Mouse (Mus musculus) forebrain, embryonic 11.5 days (tissue): ENCODE data around the gene Inpp4a. TPM values are rescaled to one million over a fixed set of nuclear protein-coding genes. Genes with fewer than 3 reads are reported as not detected.

ENCODE experiments used
- ATAC-seq: fragments of 200-750 bp; cut with Nextera tagmentation; replicated peaks from 2 replicates; pipeline ENCODE4 v1.8.0; 2017; ENCODE audit warnings: moderate TSS enrichment; ENCODE audit not compliant: low FRiP score
- DNase-seq: peaks from one replicate; pipeline ENCODE4 v3.0.0-alpha.2; 2017; ENCODE audit warnings: low spot score
- H3K27ac ChIP-seq: fragments of 300-500 bp; sonication (generic); 2 replicates; pipeline ENCODE4 v1.5.1; 2014; ENCODE audit warnings: low read depth, low read length
- H3K27me3 ChIP-seq: fragments of 300-500 bp; sonication (generic); 2 replicates; pipeline ENCODE4 v1.6.1; 2014; ENCODE audit warnings: mild to moderate bottlenecking, low read length, mixed read lengths; ENCODE audit not compliant: control insufficient read depth, insufficient read depth
- H3K36me3 ChIP-seq: fragments of 300-500 bp; sonication (generic); 2 replicates; pipeline ENCODE4 v1.6.1; 2014; ENCODE audit warnings: mild to moderate bottlenecking, low read length, moderate library complexity, mixed read lengths; ENCODE audit not compliant: control insufficient read depth, insufficient read depth
- H3K4me1 ChIP-seq: fragments of 300-500 bp; sonication (generic); replicated peaks from 2 replicates; pipeline ENCODE4 v1.6.1; 2014; ENCODE audit warnings: low read length, mixed read lengths; ENCODE audit not compliant: control insufficient read depth, insufficient read depth
- H3K4me2 ChIP-seq: fragments of 300-500 bp; sonication (generic); 2 replicates; pipeline ENCODE4 v1.6.1; 2014; ENCODE audit warnings: low read depth, mild to moderate bottlenecking, low read length, moderate library complexity, mixed read lengths; ENCODE audit not compliant: severe bottlenecking
- H3K4me3 ChIP-seq: fragments of 300-500 bp; sonication (generic); 2 replicates; pipeline ENCODE4 v1.5.1; 2014; ENCODE audit warnings: low read depth, low read length
- H3K9ac ChIP-seq: fragments of 300-500 bp; sonication (generic); 2 replicates; pipeline ENCODE4 v1.6.1; 2014; ENCODE audit warnings: low read length
- H3K9me3 ChIP-seq: fragments of 300-500 bp; sonication (generic); 2 replicates; pipeline ENCODE4 v1.6.1; 2016; ENCODE audit warnings: low read length, mixed read lengths; ENCODE audit not compliant: control insufficient read depth
- WGBS: fragments of 180-500 bp; shearing (Covaris S2); extraction: QIAGEN DNeasy Blood & Tissue Kit; methylation state at CpG from one replicate; pipeline ENCODE4 v1.1.7; 2014; 5-methylcytosine and 5-hydroxymethylcytosine counted together
- polyA plus RNA-seq: library from polyadenylated mRNA; unstranded; fragments of >200 nt; fragmentation: Nextera tagmentation; extraction: Ambion mirVana; gene quantifications from 2 replicates; pipeline ENCODE4 v1.2.1, GENCODE M21; 2014

Inpp4a gene
- polyA plus RNA-seq, 1 experiment from 2014 or later: 16.9 TPM

DNA sequence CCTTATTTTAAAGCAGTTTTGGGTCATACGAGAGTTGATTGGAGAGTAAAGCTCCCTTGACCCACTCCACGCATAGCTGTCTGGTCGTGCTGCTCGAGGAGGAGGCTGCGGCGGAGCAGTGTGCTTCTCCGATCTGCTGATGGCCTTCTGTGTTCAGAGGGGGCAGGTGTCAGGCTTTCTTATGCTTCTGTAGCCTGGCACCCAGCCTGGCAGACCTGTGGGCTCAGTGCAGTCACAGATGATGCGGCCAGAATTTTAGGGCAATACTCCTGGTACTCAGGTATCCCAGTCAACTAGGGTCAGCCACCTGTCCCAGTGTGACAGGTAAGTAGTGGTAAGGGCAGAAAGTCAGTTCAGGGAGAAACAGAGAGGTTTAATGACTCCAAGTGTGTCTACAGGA is 42.9 kb downstream of the Inpp4a start:
- H3K4me3 ChIP-seq: no peak overlapping the region
- H3K27me3 ChIP-seq: no peaks in the 10 kb centered on the region
- H3K4me1 ChIP-seq: no peaks in the 10 kb centered on the region
- H3K9me3 ChIP-seq: no peaks in the 10 kb centered on the region
- DNase-seq (no peak), ATAC-seq (no peak)
- H3K27ac ChIP-seq: no peak overlapping the region
- H3K4me2 ChIP-seq: no peak overlapping the region
- WGBS: 94% methylated on average over 8 of the region's 8 CpGs
- no peaks in the 10 kb centered on the region for H3K36me3 ChIP-seq
- H3K9ac ChIP-seq: no peak overlapping the region

DNA sequence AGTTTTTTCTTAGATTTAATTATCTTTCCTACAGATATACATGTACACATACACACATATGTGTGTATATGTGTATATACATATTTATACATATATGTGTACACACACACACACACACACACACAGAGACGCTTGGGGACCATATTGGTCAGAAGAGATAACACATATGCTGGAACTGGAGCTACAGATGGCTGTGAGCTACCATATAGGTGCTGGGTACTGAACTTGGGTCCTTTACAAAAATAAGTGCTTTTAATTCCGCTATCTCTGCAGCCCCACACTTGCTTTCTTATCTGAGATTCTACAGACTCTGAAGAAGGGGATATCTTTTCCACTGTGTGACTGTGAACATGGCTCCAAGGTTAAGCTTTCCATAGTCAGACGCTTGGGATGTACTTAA is 43.6 kb downstream of the Inpp4a start:
- WGBS: 93% methylated on average over 3 of the region's 3 CpGs
- H3K9ac ChIP-seq: no peak overlapping the region

GRCm38 (mm10) chr1:37344223-37344916 is 44.7 kb downstream of the Inpp4a start:
- Histone ChIP-seq H3K9ac (no peak overlapping the region), H3K27me3 (no peaks in the 10 kb centered on the region), H3K9me3 (no peaks in the 10 kb centered on the region), H3K4me1 (no peaks in the 10 kb centered on the region), H3K4me2 (no peak overlapping the region), H3K36me3 (no peaks in the 10 kb centered on the region), H3K27ac (no peak overlapping the region), H3K4me3 (no peak overlapping the region)
- ATAC-seq (no peak), DNase-seq (no peak)
- 86% methylated on average over 6 of the region's 6 CpGs for WGBS

More for the DNA sequence above, 43.6 kb downstream of the Inpp4a start:
- no peaks in the 10 kb centered on the region for H3K9me3 ChIP-seq
- DNase-seq: no peak
- H3K27me3 ChIP-seq: no peaks in the 10 kb centered on the region
- no peak overlapping the region for H3K4me2 ChIP-seq
- no peaks in the 10 kb centered on the region for H3K36me3 ChIP-seq
- no peaks in the 10 kb centered on the region for H3K4me1 ChIP-seq
- H3K4me3 ChIP-seq: no peak overlapping the region
- ATAC-seq: no peak
- no peak overlapping the region for H3K27ac ChIP-seq

DNA sequence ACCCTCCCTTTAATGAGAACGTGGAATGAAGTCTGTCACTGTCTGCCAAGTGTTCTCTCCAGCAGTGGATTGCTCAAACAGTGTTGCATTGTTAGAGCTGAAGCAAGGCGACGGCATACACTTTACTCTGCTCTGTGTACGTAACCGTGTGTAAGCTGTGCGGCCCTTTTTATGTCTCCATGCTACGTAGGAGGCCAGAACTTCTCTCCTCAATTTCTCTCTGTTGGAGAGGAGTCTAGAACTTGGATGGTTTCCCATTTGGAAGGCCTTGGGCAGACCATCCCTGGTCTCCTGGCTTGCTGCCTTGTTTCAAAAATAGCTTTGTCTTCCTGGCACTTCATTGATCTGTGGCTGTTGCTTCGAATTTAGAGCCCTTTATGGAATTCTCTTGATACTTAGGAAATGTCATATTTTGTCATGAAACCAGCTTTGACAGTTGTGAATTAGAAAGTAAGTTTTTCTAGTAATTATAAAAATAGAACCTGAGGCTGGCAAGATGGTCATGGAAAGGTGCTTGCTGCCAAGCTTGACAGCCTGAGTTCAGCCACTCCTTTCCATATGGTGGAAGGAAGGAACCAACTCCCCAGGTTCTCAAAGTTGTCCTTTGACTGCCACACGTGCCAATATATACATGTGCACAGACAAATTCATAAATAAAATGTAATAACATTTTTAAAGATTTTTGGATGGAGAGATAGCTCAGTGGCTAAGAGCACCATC is 47.9 kb downstream of the Inpp4a start:
- ATAC-seq (no peak), DNase-seq (no peak)
- H3K4me2 ChIP-seq: no peak overlapping the region
- H3K4me3 ChIP-seq: no peak overlapping the region
- no peaks in the 10 kb centered on the region for H3K9me3 ChIP-seq
- H3K36me3 ChIP-seq: no peaks in the 10 kb centered on the region
- 86% methylated on average over 9 of the region's 9 CpGs for WGBS
- H3K4me1 ChIP-seq: 0 out of 2 replicates have a peak, but pooled peaks cover 2% of the 10 kb centered on the region
- no peaks in the 10 kb centered on the region for H3K27me3 ChIP-seq
- H3K9ac ChIP-seq: no peak overlapping the region
- H3K27ac ChIP-seq: no peak overlapping the region

- H3K4me1 ChIP-seq: 0 out of 2 replicates have a peak, but pooled peaks cover 2% of the 10 kb centered on the region
- ATAC-seq: no peak
- no peak overlapping the region for H3K27ac ChIP-seq
- no peak for DNase-seq
- H3K27me3 ChIP-seq: no peaks in the 10 kb centered on the region
- H3K9ac ChIP-seq: no peak overlapping the region
- H3K4me3 ChIP-seq: no peak overlapping the region
- H3K36me3 ChIP-seq: no peaks in the 10 kb centered on the region
- no peaks in the 10 kb centered on the region for H3K9me3 ChIP-seq
- H3K4me2 ChIP-seq: no peak overlapping the region
- WGBS: 69% methylated on average over 7 of the region's 7 CpGs
Measured at GRCm38 (mm10) chr1:37350886-37351651, 51.4 kb downstream of the Inpp4a start.

- DNase-seq: no peak
- no peaks in the 10 kb centered on the region for H3K36me3 ChIP-seq
- H3K27me3 ChIP-seq: no peaks in the 10 kb centered on the region
- ATAC-seq: no peak
- no peak overlapping the region for H3K9ac ChIP-seq
- H3K4me2 ChIP-seq: no peak overlapping the region
- H3K27ac ChIP-seq: no peak overlapping the region
- 92% methylated on average over 2 of the region's 2 CpGs for WGBS
- H3K4me3 ChIP-seq: no peak overlapping the region
- 0 out of 2 replicates have a peak, but pooled peaks cover 2% of the 10 kb centered on the region for H3K4me1 ChIP-seq
- H3K9me3 ChIP-seq: no peaks in the 10 kb centered on the region
Measured at GRCm38 (mm10) chr1:37351961-37352360, 52.3 kb downstream of the Inpp4a start.

- Histone ChIP-seq H3K27ac (no peak overlapping the region), H3K4me1 (0 out of 2 replicates have a peak, but pooled peaks cover 2% of the 10 kb centered on the region), H3K27me3 (no peaks in the 10 kb centered on the region), H3K36me3 (no peaks in the 10 kb centered on the region), H3K9ac (no peak overlapping the region), H3K9me3 (no peaks in the 10 kb centered on the region), H3K4me3 (no peak overlapping the region), H3K4me2 (no peak overlapping the region)
- ATAC-seq (no peak), DNase-seq (no peak)
- 88% methylated on average over 4 of the region's 4 CpGs for WGBS
Measured at GRCm38 (mm10) chr1:37353456-37353855, 53.8 kb downstream of the Inpp4a start.

DNA sequence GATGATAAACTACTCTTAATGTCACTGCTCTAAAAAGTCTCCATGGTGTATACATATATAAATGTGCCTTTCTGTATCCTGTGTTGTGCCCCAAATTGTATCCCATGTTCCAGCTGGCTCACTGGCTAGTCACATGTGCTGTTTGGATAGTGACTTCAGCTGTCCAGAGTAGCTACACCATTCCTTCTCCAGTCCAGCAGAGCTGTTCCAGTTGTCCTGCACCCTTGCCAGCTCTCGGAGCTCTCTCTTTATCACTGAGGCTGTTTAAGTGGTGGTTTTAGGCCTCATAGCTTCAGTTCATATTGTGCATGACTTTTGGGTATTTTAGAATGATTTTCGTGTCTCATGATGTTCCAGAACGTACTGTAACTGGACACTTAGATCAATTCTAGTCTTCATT is 55.8 kb downstream of the Inpp4a start:
- H3K4me1 ChIP-seq: 0 out of 2 replicates have a peak, but pooled peaks cover 2% of the 10 kb centered on the region
- DNase-seq: no peak
- no peaks in the 10 kb centered on the region for H3K9me3 ChIP-seq
- no peak for ATAC-seq
- no peak overlapping the region for H3K4me2 ChIP-seq
- H3K27ac ChIP-seq: no peak overlapping the region
- no peak overlapping the region for H3K4me3 ChIP-seq
- H3K9ac ChIP-seq: no peak overlapping the region
- no peaks in the 10 kb centered on the region for H3K27me3 ChIP-seq
- WGBS: 91% methylated on average over 3 of the region's 3 CpGs
- no peaks in the 10 kb centered on the region for H3K36me3 ChIP-seq
